Mouse (Mus musculus) bone marrow, adult 2 months (tissue): ENCODE results near the gene Fbxl15.

Source experiments
- CTCF ChIP-seq: fragments of 200-500 bp; IDR thresholded peaks from 2 replicates; pipeline ENCODE4 v1.5.1; 2011; ENCODE audit warnings: low read length, control low read depth; ENCODE audit not compliant: control insufficient read depth, insufficient read depth
- POLR2A ChIP-seq: fragments of 200-500 bp; IDR thresholded peaks from 2 replicates; pipeline ENCODE4 v1.6.1; 2011; ENCODE audit warnings: low read depth, mild to moderate bottlenecking, control low read depth, low read length, borderline replicate concordance; ENCODE audit not compliant: control insufficient read depth

- TF ChIP-seq CTCF, result no peak
- no peak for TF ChIP-seq POLR2A
These were observed 1.2 kb upstream of the Fbxl15 start, which contains the start of gene Psd for GRCm38 (mm10) chr19:46326756-46327305.
